Mouse (Mus musculus): ENCODE data around the gene Mrpl14. TPM values are rescaled to one million over a fixed set of nuclear protein-coding genes. Genes with fewer than 3 reads are reported as not detected.
A peak's percentile ranks its signal among the peaks of the same experiment; 100 is the strongest.

Gene Mrpl14
- total RNA-seq, 2 experiments from 2014 or later = 99.5 to 139 TPM

DNA sequence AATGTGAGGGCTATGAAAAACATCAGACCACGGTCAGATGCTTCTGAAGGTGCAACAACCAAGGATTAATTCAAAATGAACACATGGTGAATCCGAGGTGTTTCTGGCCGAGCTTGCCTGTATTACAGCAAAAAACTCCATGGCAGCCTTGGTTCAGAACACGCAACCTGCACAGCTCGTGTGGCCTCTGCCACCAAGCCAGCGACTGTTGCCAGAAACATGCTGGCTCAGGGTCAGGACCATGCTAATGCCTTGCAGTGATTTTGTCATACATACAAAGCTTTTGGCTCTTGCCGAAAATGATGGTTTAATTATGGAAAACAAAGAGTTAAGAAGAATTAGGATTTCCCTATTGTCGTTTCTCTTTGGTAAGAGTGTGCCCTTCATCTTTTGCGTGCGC lies 18.1 kb upstream of the Mrpl14 start:
- Histone ChIP-seq H3K27ac (no peak overlapping the region), H3K4me3 (no peak overlapping the region)
- no peak for DNase-seq
- no peak for TF ChIP-seq CTCF (IDR thresholded peaks at IDR 0.05)
- intact Hi-C loops (cut with DNase I) = no loop called here

DNA sequence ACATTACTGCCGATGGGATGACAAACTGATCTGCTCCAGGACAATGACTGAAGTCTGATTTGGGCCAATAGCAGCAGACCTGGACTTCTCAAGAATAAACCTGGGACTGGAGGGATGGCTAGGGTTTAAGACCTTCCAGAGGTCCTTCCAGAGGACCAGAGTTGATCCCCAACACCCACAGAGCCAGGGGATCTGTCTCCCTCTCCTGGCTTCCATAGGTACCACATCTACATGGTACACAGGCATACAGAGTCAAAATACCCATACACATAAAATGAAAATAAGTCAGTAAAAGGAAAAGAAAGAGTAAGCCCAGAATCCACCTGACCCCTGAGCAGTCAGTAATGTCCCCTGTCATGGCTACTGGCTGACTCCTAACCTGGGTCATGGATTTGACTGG lies 14.3 kb upstream of the Mrpl14 start:
- peak; percentile 49 for TF ChIP-seq CTCF (IDR thresholded peaks at IDR 0.05)
- DNase-seq = no peak
- no peak overlapping the region for H3K4me3 ChIP-seq
- intact Hi-C loops (cut with DNase I) = no loop called here
- H3K27ac ChIP-seq = no peak overlapping the region

DNA sequence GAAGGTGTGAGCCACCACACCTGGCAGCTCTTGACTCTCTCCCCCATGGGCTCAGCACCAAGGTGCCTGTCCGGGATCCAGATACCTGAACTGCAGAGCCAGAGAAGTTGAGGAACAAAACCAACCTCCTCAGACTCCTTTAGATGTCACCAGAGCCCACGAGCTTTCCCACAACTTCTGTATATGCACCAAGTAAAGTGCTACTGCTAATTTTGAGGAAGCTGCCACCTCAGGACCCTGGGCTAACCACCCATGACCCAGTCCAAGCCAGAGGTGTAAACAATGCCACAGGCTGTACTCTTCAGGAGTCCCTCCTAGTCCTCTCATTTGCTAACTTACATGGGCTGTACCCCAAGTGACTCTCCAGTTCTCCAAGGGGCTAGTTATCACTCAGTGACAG lies 13.5 kb upstream of the Mrpl14 start:
- H3K4me3 ChIP-seq = no peak overlapping the region
- no peak overlapping the region for H3K27ac ChIP-seq
- no peak for DNase-seq
- intact Hi-C loops (cut with DNase I) = no loop called here
- TF ChIP-seq CTCF (IDR thresholded peaks at IDR 0.05) = no peak

DNA sequence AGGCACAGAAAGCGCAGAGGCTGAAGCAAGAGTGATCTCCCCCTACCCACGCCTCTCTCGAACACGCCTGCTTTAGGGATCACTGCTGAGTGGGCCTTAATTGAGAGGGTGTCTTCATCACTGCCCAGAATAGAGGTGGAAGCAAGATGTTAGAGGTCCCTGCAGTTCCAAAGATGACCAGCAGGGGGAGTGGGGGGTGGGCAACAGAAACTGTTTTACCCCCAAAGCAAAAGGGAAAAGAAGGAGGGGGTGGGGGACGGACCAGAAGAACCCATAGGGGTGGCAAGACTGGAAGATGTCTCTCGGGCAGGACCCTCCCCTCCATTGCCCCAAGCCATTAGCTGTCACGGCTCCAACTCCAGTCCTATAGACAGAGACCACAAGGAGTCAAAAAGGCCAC lies 8.0 kb upstream of the Mrpl14 start:
- TF ChIP-seq CTCF (IDR thresholded peaks at IDR 0.05) = peak; percentile 80
- peak; percentile 81 for DNase-seq
- intact Hi-C loops (cut with DNase I) = loop anchor here (1.0 kb wide), 1 partner anchor 40 kb away; no protein-coding TSS in a partner anchor

DNA sequence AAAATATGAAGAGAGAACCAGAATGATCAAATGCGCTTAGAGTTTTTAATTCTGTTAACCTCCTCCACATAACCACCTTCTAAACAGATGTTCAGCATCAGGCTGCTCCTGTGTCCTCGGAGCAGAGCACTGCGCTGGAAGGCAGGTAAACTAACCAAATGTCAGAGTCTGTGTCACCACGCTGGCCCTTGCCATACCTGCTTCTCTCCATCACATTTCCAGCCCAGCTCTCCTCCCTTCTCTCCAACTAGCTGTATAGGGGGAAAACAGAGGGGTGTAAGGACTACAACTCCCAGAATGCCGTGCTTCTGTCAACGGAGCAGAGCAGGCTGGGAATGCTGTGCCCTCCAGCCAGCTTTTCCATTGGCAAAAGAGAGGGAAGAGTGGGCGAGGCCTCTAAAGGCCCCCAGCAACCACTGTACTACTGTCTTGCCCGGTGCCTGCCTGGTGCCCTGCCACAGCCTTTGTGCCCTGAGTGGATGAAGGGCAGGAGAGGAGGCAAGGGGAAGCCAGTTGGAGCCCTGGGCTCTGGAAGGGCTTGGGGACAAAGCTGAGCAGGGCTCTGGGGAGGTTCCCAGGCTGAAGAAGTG lies 5.6 kb upstream of the Mrpl14 start:
- no peak for TF ChIP-seq CTCF (IDR thresholded peaks at IDR 0.05)
- intact Hi-C loops (cut with DNase I) = no loop called here
- H3K4me3 ChIP-seq = peak overlapping the region; percentile 48
- peak; percentile 63 for DNase-seq
- H3K27ac ChIP-seq = peak overlapping the region; percentile 67

More for the DNA sequence above, 8.0 kb upstream of the Mrpl14 start:
- H3K4me3 ChIP-seq = no peak overlapping the region
- H3K27ac ChIP-seq = no peak overlapping the region

DNA sequence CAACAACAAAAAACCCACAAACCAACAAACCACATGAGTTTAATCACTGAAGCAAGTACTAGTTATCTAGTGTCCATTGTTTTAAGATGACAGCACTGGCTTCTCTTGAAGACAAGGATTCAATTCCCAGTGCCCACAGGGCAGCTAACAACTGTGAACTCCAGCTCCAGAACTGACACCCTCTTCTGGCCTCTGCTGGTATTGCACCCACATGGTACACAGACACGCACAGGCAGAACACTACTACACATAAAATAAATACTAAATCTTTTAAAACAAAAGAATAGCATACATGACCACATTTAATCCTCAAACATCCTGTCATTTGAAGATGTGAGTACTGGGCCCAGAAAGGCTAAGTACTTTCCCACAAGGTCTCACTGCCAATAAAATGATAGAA lies 4.5 kb upstream of the Mrpl14 start:
- intact Hi-C loops (cut with DNase I) = no loop called here
- TF ChIP-seq CTCF (IDR thresholded peaks at IDR 0.05) = peak; percentile 53
- DNase-seq = no peak
- Histone ChIP-seq H3K4me3 (no peak overlapping the region), H3K27ac (no peak overlapping the region)

DNA sequence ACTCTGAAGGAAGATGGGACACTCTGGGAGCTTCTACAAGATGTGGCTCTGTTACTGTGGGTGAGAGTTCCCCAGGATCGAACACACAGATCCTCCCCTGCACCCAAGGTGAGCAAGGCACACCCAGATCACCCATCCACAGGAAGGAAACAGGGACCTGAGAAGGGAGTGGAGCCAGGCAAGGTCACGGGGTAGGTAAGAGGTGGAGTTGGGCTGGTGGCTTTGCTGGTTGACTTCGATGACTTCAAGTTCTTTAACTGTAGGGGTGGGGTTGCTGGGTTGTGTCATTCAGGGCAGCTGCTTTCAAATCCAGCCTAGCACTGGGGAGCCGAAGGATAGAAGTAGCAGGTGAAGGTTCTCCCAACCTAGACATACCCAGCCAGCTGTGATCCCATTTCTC lies 3.3 kb upstream of the Mrpl14 start:
- H3K4me3 ChIP-seq = no peak overlapping the region
- H3K27ac ChIP-seq = 0 out of 2 replicates have a peak overlapping the region, but pooled peaks have one; percentile 10
- intact Hi-C loops (cut with DNase I) = no loop called here
- no peak for DNase-seq
- no peak for TF ChIP-seq CTCF (IDR thresholded peaks at IDR 0.05)

DNA sequence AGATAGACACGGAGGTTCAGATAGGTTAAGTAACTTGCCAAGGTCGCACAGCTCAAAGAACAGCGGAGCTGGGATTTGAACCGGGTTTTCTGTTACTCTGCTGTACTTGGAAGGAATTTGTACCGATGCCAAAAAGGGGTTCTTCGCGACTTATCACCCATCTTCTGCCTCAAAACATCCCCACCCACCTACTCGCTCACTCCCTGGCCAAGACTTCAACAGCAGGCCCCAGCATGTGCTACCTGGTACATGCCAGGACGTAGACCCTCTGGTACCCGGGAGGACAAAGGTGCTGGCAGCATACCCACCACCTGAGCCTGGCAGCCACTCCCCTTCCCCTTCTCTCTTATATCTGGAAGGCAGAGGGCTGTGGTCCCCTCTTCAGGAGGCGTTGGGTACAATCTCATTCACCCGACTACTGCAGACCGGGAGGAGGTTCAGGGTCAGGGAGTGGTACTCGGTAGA lies 1.4 kb upstream of the Mrpl14 start:
- no peak for DNase-seq
- Histone ChIP-seq H3K27ac (peak overlapping the region; percentile 98), H3K4me3 (peak overlapping the region; percentile 94)
- no peak for TF ChIP-seq CTCF (IDR thresholded peaks at IDR 0.05)
- intact Hi-C loops (cut with DNase I) = no loop called here

DNA sequence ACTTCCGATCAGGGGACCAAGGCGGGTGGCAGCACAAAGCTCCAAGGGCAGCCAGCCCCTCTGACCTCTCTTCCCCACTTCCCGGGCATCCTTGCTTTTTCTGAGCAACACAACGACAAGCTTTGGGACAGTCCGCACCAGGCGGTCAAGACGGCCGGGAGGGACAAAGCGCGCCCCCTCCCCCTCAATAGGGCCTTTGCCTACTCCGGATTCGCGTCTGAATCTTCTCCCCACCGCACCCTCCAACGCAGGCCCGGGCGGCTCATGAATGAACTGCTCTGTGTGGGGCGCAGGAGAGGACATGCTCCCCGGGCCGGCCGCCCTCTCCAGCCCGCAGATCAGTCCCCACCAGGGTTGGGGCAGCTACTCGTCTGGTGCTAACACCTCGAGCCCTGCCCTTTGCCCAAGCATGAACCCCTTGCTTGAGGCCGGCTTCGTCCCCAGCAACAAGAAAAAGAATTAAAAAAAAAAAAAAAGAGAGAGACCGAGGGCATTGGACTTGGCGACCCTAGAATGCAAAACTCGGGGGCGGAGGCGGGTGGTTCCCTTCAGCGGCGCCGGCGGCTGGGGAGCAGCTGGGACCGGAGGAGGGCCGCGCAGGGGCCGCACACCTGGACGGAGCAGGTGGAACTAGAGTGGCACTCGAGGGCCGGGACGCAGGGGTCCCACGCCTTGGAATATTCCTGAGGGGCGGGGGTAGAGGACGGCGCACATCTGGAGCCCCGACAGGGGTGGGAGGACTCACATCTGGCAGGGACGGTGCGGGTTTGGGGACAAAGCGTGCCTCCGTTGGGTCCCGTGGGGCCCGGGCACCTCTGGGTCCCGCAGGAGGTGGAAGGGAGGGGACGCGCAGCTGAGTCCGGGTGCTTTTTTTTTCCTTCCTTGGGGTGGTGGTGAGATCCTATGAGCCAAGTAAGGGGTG lies 690 bp upstream of the Mrpl14 start:
- intact Hi-C loops (cut with DNase I) = no loop called here
- peak; percentile 69 for DNase-seq
- peak overlapping the region; percentile 98 for H3K27ac ChIP-seq
- H3K4me3 ChIP-seq = peak overlapping the region; percentile 94
- no peak for TF ChIP-seq CTCF (IDR thresholded peaks at IDR 0.05)

DNA sequence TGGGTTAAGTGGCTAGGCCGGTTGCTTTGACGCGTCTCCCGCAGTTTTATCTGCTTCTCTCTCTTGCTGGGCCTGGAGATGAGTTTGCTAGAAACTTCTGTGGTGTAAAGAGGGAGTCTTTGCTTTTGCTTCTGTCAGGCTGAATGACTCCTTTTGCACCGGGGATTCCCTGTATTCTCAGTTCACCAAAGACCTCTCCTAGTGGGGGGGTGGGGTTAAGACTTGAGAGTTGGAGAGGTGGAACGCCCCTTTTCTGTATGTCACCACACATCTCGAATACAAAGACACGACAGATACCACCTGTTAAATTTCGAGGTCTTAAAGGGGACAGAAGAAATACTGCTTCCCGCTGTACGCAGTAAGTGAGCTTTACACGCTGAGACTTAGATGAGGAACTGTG lies 594 bp downstream of the Mrpl14 start, which contains the start of gene Tmem63b:
Gene Tmem63b, minus strand, starts transcription at position 190 of the 400 bp plus-strand sequence.
- H3K27ac ChIP-seq = peak within 1 kb of the TSS; percentile 98
- intact Hi-C loops (cut with DNase I) = no loop called here
- H3K4me3 ChIP-seq = peak within 1 kb of the TSS; percentile 94
- DNase-seq = no peak
- no peak for TF ChIP-seq CTCF (IDR thresholded peaks at IDR 0.05)

DNA sequence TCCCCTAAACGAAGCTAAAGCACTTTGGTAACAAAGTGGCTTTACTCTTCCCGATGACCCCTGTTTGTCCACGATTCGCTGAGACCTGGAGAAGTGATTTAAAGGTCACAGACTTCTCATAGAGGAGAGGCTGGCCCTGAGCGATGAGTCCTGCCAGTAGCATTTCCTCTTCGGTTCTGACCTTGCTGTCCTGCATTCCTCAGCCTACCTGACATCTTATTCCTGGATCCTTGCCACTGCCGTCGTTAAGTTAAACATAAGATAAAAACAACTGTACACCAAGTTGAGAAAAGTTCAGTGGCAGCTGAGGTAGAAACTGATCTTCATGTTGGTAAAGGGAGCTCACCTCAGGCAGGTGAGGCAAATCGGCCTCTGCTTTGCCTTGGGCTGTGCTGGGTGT lies 3.0 kb downstream of the Mrpl14 start:
- no peak for DNase-seq
- intact Hi-C loops (cut with DNase I) = no loop called here
- no peak overlapping the region for H3K4me3 ChIP-seq
- H3K27ac ChIP-seq = peak overlapping the region; percentile 46; the same call in 1 of the 2 replicates
- no peak for TF ChIP-seq CTCF (IDR thresholded peaks at IDR 0.05)

DNA sequence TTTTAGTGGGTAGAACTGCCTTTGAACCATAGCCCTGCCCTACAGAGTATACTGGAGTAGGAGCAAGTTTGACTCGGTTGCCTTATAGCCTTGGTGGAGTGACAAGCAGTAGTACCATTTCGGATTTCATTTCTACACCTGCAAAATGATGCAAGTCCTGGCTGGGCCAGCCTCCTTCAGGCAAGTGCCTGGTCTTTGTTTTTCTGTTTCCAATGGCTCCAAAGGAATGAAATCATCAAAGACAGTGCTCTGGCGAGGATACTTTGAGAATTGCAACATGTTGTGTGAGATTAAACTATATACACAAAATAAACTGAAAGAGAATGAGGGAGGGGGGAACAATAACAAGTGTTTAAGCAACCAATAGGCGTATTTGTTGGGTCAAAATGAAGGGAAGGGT lies 3.9 kb downstream of the Mrpl14 start:
- no peak for DNase-seq
- intact Hi-C loops (cut with DNase I) = no loop called here
- Histone ChIP-seq H3K4me3 (no peak overlapping the region), H3K27ac (no peak overlapping the region)
- no peak for TF ChIP-seq CTCF (IDR thresholded peaks at IDR 0.05)

DNA sequence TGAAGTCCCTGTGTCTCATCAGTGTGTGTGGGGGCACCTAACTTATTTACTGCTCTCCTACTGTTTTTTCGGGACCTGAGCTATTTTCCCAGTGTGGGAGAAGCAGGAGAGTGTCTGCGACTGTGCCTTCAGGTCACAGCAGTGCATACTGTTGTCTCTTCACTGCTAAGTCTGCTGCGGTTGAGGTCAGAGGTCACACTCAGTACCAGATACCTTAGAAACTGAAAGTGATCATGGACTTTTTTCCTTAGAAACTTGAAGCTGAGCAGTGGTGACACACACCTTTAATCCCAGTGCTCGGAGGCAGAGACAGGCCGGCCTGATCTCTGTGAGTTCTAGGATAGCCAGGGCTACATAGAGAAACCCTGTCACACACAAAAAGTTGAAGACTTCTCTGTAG lies 6.0 kb downstream of the Mrpl14 start:
- intact Hi-C loops (cut with DNase I) = no loop called here
- TF ChIP-seq CTCF (IDR thresholded peaks at IDR 0.05) = no peak

More for the DNA sequence above, 6.0 kb downstream of the Mrpl14 start:
- DNase-seq = no peak
- no peak overlapping the region for H3K4me3 ChIP-seq
- peak overlapping the region; percentile 90 for H3K27ac ChIP-seq

Measured in gastrocnemius, adult 2 months (tissue).